Mouse (Mus musculus): ENCODE results near the gene Myl6.
"Not testable (repeated sequence)": the region's sequence is repeated elsewhere in the genome, so short reads cannot be mapped to it uniquely, and the experiment has no call there.

The Myl6 gene

DNA sequence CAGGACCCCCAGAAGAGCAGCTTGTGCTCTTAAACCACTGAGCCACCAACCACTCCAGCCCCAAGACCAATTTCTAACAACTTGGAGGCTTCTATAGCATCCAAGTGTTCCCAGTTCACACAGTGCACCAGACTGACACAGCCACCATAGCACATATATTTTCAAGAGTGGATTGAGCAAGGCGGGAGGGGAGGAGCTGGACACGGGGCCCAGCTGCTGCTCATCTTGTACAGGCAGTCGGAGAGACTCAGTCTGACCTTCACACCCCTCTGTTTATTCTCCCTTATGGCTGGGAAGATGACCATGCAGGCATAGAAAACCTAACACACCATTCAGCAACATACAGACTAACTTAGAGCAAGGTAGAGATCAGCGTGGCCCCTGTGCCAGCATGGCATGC is 15.9 kb upstream of the Myl6 start:
- DNase-seq (ENCODE audit: low spot score), result no peak

DNA sequence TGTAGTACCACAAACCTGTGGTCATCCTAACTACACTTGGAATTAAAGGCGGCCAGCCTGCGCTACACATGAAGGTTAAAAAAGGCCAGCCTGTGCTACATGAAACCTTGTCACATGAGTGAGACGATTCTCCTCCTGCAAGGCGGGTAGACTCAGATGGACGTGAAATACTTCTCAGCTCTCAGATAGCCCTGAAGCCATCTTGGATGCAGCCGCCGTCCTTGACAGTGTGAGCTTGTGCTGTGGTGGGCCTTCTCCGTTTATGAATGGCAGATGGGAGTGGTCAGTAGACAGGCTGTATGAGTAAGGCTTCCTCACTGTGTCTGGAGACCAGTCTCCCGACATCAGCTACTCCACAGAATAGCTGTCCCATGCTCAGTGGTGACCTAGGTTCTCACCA is 15.3 kb upstream of the Myl6 start:
- no peak for DNase-seq (ENCODE audit: low spot score)

DNA sequence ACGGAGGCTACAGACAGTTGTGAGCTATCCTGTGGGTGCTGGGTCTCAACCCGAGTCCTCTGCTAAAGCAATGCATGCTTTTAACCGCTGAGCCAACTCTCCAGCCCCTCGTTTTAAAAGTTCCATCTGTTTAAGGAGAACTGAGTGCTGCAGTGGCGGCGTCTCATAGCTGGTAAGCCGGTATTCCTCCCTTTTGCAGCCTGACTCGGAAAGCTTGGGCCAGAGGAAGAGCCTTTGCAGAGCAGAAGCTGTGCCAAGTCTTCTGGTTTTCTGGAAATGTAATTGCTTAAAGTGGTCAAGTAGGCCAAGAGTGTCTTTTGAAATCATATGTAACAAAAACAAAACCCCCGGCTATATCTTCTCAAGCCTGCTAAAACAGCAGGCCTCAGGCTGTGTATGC is 14.3 kb upstream of the Myl6 start:
- DNase-seq (ENCODE audit: low spot score), result peak; percentile 67

DNA sequence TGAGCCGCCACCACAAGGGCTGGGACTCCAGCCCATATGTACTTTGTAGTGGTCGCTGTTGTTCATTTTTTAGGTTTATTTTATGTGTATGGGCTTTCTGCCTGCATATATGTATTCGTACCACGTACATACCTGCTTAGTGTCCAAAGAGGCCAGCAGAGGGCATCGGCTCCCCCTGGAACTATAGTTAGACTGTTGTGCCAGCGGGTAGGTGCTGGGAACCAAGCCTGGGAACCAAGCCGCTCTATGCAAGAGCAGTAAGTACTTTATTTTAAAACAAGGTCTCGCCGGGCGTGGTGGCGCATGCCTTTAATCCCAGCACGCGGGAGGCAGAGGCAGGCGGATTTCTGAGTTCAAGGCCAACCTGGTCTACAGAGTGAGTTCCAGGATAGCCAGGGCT is 12.0 kb upstream of the Myl6 start:
- DNase-seq (ENCODE audit: low spot score), result no peak

DNA sequence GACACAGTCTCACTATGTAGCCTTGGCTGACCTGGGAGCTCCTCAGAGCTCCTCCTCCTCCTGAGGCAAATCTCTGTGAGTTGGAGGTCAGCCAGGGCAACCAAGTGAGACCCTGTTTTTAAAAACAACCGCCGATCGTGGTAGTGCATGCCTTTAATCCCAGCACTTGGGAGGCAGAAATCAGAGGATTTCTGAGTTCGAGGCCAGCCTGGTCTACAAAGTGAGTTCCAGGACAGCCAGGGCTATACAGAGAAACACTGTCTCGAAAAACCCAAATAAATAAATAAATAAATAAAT is 11.4 kb upstream of the Myl6 start:
- DNase-seq (ENCODE audit: low spot score), result not testable (repeated sequence)

DNA sequence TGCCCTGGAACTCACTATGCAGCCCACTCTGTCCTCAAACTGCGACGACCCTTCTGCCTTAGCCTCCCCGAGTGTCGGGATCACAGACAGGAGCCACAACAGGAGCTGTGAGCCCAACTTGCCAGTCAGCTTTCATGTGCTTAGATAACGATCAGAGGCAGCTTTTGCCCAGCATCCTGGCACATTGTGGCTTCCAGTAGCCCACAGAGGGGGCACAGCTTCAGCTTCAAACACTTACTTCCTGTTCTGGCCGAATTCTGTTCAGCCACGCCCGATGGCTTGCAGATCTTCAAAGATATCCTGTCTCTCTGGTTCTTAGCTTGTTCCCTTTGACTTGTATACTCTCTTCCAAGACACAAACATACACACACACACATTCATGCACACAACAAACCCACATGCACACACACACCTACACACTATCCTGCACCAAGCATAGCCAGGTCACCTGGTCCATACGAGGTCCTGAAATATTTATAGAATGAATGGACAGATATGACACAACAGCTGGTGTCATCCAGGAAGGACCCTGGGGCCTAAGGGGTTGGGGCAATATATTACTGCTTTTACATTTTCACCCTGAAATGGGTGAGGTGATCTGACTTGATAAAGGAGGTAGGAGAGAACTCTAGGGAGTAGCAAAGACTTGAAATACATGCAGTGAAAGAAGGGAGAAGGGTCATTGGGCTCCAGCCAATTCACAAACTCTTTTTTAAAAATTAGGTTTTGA is 10.9 kb upstream of the Myl6 start:
- DNase-seq (ENCODE audit: low spot score), result peak; percentile 82

DNA sequence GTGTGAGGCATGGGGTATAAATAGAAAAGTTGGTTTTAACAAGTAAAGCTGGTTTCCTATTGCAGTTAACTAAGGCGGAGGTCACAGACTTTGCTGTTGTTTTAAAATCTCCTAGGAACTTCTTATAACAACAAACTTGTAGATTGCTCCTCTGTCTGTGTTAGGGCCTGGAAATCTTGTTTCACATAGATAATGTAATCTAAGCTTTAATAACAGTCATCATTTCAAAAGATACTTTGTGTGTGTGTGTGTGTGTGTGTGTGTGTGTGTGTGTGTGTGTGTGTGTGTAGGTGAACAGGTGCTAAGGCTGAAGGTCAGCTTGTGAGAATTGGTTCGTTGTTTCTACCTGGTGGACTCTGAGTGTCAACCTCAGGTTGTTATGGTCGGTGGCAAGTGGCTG is 10.1 kb upstream of the Myl6 start:
- no peak for DNase-seq (ENCODE audit: low spot score)

DNA sequence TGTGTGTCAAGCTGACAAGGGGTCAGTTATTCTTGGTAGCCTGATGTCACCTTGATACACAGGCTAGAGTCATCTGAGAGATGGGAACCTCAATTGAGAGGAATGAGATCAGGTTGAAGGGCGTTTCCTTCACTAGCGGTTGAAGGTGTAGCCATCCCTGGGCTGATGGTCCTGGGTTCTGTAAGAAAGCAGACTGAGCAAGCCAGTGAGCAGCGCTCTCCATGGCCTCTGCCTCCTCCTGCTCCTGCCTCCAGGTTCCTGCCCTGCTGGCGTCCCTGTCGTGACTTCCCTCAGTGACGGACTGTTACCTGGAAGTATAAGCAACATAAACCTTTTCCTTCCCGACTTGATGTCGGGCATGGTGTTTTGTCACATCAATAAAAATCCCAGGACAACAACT is 9.6 kb upstream of the Myl6 start:
- DNase-seq (ENCODE audit: low spot score), result no peak

DNA sequence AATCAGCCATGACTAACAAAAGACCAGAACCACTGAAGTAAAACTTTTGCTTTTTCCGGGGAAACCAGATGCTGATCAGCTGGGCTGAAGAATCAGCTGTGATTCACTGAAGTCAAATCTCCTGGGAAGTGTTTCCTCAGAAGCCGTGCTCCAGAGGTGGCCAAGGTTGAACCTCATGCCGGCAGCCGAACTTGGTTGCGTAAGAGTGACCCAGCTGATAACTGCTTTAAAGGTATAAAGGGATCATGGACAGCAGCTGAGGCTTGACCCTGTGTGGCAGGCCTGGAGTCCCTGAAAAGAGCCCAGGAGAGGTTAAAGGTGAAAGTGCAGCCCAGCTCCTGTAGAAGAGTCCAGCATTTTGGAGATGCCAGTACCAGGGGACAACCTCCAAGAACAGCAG is 8.4 kb upstream of the Myl6 start:
- DNase-seq (ENCODE audit: low spot score), result peak; percentile 69

DNA sequence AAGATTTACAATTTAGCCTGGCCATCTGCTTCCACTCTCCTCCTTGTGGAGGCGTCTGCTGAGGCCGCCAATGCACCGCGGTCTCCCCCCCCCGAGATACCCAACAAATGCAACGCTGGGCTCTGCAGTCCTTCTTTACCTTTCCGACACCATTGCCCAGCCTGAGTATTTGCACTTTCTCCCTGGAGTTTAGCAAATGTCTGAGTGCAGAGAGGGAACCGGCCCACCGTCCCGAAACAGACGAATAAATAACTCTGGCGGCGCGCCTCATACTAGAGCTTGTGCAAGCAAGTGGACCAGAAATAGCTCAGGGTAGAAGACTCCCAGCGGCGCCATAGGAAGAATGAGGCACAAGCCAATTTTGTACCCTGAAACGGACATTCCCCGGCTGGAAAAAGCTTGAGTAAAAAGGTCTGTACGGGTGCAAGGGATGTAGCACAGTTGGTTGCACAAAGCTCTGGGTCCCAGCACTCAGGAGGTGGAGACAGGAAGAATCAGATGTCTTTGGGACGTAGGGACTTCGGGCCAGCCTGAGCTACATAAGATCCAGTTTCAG is 5.2 kb upstream of the Myl6 start:
- peak; percentile 76 for DNase-seq (ENCODE audit: low spot score)

DNA sequence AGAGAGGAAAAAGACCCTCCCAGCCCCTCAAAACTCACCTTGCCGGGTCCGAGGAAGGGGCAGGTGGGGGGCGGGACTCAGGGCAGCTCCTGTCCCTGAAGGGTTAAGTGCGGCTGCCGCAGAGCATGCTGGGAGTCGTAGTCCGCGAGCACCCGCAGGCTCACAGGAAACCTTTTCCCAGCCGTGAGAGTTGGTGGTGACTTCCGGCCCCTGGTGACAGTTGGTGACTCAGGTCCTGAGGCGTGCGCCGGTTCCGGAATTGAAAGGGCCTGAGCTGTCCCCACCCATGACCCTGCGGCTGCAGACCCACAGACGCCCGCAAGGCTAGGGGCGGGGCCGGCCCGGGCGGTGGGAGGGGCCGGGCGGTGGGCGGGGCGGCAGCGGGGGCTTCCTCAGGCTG is 4.6 kb upstream of the Myl6 start, which contains the start of gene Myl6b:
TSS of gene Myl6b (minus strand) at position 96 of the 400 bp plus-strand sequence.
- peak; percentile 100 for DNase-seq (ENCODE audit: low spot score)

DNA sequence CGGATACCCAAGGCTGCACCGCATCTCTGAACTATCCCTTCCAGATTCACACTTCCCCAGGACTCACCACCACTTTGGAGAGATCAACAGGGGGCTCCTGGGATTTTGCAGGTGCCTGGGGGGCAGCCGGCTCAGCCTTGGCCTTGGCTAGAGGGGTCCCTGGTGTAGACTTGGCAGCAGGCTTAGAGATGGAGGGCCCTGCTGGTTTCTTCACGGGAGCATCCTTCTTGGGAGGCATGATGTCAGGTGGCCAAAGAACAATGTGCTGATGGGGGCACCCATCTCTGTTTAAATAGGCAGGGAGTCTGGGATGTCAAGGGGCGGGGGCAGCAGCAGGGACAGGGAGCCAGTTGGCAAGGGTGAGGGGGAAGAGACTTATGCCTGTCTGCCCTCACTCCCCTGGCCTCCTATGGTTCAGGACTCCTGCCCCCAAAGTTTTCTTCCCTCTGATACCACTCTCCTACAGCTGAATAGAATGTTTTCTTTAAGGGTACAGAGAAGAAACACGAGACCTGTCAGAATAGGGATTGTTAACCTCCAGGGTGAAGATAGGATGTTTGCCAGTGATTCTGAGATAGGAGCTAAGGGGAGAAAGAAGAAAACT is 3.3 kb upstream of the Myl6 start:
- no peak for DNase-seq (ENCODE audit: low spot score)

DNA sequence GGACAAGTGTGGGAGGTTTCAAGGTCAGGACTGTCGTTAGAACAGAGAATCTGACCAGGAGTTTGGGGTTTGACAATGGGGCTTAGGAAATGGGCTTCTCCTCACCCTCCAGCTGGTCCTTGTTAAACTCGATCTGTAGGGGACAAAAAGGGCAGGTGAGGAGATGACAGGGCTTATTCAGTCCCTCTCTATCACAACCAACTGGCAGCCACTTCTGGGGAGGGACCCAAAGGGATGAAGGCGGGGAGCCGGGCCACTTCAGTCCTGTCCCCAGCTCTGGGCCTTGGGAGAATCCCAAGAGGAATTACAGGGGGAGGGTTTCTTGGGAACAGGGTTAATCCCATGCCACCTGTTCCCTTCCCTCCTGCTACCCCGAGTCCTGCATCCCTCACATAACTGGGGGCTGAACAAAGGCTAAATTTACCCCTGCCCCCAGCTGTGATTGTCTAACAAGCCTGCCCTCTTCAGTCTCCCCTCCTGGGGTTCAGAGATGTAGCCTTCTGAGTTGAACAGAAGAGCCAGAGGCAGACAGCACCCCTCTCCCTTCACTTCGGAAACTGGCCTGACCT is 2.6 kb upstream of the Myl6 start:
- no peak for DNase-seq (ENCODE audit: low spot score)

DNA sequence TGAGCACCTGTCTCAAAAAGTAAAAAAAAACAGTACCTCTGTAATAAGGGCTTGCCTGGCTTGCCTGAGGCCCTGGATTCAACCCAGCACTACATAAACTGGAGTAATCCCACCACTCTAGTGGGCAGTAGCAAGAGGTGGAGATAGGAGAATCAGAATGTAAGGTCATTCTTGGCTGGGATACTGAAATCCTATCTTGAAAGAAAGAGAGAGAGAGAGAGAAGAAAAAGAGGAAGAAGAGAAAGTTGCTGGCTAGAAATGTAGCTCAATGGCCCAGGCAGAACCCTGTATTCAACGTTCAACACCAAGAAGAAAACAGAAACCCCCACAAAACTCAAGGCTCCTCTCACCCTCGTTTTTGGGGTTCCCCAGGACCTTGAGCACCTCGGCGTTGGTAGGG is 2.0 kb upstream of the Myl6 start:
- DNase-seq (ENCODE audit: low spot score), result no peak

DNA sequence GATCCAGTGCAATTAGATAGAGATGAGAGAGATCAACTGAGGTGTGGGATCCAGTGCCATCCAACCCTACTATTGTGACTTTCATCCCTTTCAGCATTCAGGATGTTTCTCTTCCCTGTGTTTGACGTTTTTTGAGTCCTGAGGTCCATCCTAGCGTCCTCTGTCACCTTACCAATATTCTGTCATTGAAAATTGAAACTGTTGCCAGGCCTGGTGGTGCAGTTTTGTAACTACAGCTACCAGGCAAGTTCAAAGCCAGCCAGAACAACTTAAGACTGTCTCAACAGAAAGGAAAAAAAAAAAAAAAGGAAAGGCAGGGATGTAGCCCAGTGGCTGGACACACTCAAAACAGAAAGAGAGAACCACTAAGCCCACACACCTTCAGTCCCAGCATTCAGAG is 1.3 kb upstream of the Myl6 start:
- DNase-seq (ENCODE audit: low spot score), result no peak

DNA sequence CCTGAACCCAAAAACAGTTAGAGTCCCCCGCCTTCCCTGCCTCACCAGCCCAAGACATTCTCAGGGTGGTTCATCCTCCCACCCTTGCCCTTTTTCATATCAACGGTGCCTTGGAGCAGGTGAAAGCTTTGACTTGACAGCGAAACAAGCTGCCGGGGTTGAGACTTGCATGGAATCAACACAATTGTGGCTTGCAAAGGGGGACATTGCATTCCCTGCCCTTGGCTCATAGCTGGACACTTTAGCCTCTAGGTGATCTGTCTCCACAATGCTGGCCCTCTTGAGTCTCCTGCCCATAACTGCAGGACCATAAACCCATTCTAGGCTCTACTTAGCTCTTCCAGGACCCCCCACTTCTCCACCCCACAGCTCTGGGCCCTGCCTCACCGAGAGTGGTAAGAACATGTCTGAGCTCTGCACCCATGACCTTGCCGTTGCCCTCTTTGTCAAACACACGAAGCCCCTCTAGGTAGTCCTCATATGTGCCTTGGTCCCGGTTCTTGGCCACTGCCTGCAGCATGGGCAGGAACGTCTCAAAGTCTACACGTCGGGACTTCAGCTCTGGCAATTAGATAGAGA is 811 bp upstream of the Myl6 start:
- DNase-seq (ENCODE audit: low spot score), result peak; percentile 71

DNA sequence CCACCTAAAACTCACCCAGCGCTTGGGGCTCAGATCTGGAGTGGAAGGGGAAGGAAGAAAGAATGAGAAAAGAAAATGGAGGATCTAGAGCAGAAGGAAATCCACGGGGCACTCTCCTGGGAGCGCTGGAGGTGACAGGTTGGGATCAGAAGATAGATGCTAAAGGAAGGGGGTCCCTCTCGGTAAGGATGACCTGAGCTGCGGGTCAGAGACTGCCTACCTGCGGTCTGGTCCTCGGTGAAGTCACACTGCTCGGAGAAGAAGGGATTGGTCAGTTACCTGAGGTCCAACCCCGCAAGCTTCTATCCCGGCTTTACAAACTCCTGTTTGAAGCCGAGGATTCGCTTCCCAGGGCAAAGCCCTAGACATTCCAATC is 638 bp downstream of the Myl6 start:
- no peak for DNase-seq (ENCODE audit: low spot score)

DNA sequence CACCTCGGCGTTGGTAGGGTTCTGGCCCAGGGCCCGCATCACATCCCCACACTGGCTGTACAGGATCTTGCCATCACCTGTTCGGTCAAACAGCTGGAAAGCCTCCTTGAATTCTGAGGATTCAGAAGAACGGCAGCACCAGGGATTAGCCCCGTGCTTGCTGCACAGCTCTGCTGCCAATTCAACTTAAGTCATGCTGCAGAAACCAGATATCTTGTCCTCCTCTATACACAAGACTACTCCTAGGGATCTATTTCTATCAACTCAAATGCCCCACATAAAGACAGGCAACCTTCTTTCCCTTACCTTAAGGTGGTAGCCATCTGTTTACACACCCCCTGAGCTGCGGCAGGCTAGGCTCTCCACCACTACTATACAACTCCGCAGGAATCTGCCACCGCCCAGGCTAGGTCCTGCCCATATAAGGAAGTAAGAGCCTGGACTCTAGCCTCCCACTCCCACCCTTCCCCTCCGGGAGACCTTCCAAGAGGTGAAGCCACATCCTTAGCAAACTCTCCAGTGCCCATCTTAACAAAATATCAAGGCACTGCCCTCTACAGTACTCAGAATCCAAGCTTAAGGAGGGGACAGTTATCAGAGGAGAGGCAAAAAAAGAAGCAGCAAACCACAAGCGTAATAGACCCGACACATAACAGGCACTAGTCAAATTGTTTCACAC is 1.2 kb downstream of the Myl6 start:
- peak; percentile 83 for DNase-seq (ENCODE audit: low spot score)

DNA sequence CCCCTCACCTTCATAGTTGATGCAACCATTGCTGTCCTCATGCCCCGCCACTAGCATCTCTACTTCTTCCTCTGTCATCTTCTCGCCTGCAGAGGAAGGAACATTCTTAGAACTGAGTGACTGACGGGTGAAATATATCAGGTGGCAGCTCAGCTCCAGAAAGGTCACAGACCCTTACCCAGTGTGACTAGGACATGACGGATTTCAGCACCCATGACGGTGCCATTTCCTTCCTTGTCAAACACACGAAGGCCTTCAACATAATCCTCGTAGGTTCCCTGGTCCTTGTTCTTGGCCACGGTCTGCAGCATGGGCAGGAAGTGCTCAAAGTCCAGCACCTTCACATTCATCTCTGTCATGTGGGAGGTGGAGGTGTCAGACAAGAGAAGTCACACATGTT is 1.9 kb downstream of the Myl6 start:
- DNase-seq (ENCODE audit: low spot score), result not testable (repeated sequence)

DNA sequence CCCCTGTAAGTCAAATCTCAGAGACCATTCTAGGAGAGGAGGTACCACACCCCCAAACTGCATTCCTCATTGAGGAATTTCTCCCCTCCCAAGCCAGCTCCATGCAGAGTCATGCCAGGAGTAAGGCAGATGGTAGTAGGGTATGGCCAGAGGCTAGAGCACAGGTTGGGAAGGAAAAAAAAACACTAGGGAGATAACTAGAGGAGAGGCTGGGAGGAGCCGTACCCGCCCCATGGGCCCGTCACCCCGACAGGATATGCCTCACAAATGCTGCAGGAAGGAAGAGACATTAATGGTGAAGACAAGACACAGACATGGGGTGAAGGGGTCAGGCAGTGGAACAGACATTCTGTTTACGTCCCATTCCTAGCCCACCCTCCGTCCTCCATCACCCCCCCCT is 2.5 kb downstream of the Myl6 start:
- no peak for DNase-seq (ENCODE audit: low spot score)

DNA sequence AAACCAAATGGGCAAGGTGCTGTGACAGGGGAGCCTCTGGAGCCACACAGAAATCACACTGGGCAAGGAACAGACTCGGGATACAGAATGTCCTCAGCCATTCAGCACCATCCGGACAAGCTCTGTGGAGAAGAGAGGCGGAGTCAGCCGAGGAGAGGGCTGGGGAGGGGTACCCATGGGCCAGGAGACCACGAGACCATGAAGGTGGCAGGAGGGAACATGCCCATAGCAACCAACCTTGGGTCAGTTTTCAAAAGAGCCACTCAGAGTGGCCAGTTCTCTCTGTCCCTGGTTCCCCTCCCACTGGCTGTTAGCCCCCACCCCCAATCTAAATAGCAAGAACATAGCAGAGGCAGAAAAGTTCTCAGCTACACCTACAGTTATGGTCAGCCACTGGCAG is 3.0 kb downstream of the Myl6 start:
- no peak for DNase-seq (ENCODE audit: low spot score)

DNA sequence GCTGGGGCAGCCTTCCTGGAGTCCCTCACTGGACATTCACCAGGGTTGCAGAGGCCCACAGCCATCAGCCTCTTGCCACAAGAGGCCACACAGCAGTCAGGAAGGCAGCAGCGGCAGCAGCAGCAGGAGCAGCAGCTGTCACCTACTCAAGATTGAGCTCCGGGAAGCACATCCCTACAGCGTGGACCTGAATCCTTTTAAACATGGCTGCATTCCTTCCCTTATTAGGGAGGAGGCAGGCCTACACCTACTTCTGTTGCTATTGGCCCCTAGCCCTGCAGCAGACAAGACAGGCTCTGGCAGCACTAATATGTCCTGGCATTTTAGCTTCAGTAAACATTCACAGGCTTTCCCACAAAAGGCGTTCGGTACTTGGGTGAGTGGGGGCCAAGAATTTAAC is 3.7 kb downstream of the Myl6 start:
- peak; percentile 76 for DNase-seq (ENCODE audit: low spot score)

DNA sequence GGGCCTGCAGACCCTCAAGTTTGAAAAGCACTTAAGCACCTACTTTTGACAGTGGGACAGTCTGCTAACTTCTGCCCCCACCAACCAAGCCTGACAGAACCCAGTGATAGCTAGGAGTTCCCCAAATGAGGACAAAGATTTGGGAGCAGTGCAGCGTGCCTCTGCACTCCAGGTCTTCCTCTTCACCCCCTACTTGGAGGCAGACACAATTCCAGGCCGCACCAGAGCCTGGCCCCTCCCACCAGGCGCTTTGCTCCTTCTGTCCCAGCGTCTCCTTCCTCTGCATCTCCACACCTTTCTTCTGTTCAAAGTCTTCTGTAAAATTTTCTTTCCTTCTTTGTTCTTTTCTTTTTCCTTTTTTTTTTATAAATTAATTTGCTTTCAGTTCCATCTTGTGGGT is 4.2 kb downstream of the Myl6 start:
- no peak for DNase-seq (ENCODE audit: low spot score)
